Mouse (Mus musculus): ENCODE data around the gene Arhgap15.
A peak's percentile ranks its signal among the peaks of the same experiment; 100 is the strongest.

Arhgap15 gene

DNA sequence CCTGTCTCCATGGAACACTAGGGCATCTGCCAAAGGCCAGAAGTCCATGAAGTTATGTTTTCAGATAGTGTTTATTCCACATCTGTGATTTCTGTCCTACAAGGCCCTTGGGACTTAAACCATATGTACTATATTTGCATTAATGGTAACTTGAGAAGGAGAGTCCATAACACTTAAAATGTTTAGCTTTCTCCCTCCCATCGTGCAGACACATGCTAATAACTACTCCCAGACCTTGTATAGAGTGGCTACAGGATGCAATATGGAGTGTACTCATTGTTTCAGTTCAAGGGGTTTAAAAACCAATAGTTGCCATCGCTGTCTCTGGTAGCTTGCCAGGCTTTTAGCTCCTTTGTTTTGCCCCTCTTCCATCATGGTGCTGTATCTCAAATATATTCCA, 295.5 kb downstream of the Arhgap15 start:
- DNase-seq, result no peak

DNA sequence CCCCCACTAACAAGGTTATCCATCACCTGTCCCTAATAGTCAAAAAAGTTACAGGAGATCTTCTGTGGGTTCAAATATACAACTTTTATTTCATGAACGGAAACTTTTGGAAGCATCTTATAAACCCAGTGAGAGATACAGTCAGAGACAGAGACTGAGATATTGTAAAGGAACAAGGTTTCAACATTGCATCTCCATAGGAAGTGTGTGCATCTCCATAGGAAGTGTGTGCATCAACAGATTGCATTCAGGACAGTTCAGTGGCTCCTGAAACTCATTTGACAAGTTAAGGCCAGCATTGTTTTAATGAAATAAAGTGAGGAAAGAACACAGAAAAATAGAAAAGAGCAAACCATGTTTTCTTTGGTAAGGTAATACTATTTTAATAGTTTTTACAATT, 296.0 kb downstream of the Arhgap15 start:
- DNase-seq, result no peak

DNA sequence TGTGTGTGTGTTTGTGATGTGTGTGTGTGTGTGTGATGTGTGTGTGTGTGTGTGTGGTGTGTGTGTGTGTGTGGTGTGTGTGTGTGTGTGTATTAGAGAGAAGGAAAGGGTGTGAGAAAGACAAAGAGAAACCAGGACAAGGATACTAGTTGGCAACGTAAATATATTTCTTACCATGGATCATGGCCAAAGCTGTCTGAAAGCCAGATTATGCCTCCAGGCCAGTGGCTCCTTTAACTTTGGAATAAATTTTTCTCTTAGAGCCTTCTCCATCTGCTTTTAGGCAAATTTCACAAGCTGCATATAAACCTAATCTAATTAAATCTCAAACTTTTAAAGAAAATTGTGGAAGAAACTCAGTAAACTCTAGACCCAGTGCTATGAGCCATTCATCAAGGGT, 296.6 kb downstream of the Arhgap15 start:
- DNase-seq, result no peak

DNA sequence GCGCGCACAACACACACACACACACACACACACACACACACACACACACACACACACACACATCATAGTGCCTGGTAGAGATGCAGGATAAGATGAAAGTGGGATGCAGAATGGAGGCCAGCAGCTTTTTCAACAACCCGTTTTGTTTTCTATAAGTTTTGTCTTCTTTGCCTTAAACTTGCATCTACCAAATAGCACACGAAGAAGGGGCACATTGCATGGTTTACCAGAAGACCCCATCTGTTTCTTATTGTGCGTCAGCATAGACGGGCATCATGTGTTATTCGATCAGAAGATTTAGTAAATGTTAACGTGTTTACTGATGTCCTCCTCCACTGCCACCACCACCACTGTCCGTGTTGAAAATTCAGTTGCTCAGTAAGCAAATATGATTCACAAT, 311.7 kb downstream of the Arhgap15 start:
- no peak for DNase-seq

GRCm38 (mm10) chr2:44060716-44061115, 312.1 kb downstream of the Arhgap15 start:
- DNase-seq, result no peak

GRCm38 (mm10) chr2:44065067-44065466, 316.4 kb downstream of the Arhgap15 start:
- no peak for DNase-seq

DNA sequence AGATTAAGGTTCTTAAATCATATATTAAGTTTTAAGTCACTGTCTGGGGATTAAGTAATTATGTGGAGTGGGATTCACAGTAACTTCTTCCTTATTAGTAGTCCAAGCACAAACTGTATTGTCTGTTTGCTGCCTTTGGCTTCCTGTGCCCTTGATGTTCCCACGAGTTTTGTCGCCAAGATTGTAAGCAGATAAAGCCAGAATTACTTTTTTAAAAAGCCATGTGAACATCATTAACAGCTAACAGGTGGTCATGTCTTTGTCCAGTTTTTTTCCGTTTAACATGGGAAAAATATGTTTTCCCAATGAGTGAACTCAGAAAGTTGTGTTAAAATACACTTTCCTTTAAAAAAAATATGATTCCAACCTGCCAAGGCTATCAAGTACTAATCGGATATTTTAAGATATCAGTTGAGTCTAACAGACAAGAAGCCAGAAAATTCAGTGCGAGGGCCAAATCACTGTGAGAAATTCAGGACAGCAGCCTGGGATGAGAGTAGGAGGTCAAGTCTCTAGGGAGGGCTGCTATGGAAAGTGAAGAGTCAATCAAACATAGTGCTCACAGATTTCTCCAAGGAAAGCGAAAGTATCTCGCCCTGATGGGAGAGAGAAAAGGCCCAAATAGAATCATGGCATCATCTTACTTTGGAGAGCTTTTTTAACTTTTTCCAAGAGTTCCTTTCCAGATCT, 319.7 kb downstream of the Arhgap15 start:
- DNase-seq, result no peak

- peak; percentile 58 to 61 for DNase-seq
Observed at GRCm38 (mm10) chr2:44068906-44069305, 320.3 kb downstream of the Arhgap15 start.

GRCm38 (mm10) chr2:44076570-44076969, 327.9 kb downstream of the Arhgap15 start:
- DNase-seq, result no peak

- no peak for DNase-seq
Observed at GRCm38 (mm10) chr2:44080530-44080929, 331.9 kb downstream of the Arhgap15 start.

DNA sequence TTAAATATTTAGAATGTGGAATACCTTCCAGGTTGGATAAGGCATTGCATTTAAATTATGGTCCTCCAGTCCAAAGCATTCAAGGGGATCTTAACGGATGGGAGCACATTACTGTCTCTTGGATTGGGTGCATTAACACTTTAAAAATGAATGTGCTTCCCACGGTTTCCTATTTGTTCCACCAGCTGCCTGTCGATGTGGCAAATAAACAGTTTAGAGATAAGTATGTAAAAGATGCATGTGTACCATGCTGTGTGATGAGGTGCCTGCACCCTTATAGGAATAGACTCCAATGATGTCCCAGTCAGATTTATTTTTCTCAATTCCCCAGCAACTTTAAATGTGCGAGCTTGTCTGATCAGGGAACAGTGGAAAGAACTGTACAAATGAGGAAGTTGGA, 332.6 kb downstream of the Arhgap15 start:
- no peak for DNase-seq

DNA sequence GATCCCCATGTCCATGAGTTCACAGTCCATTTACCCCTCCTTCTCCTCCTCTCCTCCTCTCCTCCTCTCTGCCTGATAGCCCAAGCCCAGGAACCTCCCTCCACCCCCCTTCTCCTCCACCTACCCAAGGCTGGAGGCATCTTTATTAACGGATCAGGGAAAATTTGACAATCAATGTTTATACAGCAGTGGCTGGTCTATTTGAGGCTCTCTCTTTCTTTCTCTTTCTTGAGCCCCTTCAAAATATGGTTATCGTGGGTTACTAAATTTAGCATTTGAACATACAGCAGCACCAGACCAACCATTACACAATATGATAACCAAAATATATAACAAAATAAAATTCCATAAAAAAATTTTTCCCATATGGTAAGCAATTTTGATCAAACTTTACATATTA, 335.8 kb downstream of the Arhgap15 start:
- no peak for DNase-seq

GRCm38 (mm10) chr2:44086403-44087056, 337.9 kb downstream of the Arhgap15 start:
- no peak for DNase-seq

GRCm38 (mm10) chr2:44098552-44098951, 349.9 kb downstream of the Arhgap15 start:
- no peak for DNase-seq

DNA sequence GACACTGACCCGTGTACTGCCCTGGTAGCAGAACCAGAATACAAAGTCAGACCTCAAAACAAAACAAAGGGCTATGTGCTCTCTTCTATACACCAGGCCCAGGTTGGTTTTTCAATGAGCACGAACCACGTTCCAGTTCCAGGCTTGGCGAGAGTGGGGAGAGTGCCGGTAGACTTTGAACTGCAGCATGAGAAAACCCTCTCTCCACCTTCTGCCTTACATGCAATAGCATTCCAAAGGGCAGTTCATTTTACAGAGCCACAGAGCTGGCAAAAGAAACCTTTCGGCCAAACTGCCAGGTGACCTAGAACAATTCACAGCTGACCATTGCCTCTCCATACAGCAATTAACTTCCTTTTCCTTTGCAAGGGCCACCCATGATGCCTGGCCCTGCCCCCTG, 353.7 kb downstream of the Arhgap15 start:
- no peak for DNase-seq

- no peak for DNase-seq
Observed at GRCm38 (mm10) chr2:44103321-44103720, 354.7 kb downstream of the Arhgap15 start.

GRCm38 (mm10) chr2:44103742-44104141, 355.1 kb downstream of the Arhgap15 start:
- DNase-seq, result no peak

GRCm38 (mm10) chr2:44104282-44105197, 355.9 kb downstream of the Arhgap15 start:
- no peak for DNase-seq

DNA sequence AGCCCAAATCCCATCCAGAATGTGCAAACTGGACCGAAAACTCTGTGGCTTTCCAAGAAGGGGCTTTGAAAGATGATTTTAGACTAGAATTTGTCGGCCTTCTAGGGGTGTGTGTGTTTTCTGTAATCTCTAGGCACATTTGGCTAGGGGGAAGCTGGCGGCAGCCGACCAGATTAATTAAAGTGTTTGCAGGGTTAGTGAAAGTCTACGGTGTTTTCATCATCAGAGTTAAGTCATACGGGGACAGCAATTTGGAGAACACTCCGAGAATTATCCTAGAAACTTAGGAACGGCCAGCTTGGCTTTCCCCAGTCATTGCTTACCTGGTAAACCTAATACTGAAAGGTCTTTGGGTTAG, 356.6 kb downstream of the Arhgap15 start:
- DNase-seq, result no peak

DNA sequence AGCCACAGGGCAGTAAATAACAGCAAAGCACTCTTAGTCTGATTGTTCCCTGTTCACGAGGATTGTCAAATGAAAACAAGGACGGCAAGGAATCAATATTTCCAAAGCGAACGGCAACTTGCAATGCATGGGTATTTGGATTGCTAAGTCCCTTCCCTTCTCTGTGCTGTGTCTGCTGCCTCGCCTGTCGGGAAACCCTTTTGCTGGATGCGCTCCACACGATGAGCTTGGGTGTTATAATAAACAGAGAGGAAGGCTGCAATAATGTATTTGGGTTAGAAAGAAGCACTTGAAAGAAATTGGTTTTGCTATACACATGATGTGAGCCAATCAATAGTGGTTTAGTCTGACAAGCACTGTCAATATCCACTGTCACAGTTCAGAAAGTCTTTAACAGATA, 357.7 kb downstream of the Arhgap15 start:
- no peak for DNase-seq

DNA sequence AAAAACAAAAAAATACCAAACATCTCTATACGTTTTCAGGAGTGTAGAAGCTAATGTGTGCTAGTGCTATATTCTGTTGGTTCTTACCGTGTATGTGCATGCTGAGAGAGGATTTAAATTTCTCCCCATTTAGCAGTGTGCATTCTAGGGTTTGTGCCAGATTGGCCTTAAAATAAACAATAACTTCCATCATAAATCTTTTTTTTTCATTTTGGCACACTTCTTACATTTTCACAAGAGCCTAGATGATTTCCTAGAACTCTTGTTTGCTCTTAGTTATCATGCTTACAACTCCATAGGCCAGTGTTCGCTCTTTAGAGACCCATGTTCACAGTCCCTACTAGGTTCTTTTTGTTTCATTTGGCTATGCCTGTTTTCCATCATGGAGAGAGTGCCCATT, 362.7 kb downstream of the Arhgap15 start:
- DNase-seq, result no peak

DNA sequence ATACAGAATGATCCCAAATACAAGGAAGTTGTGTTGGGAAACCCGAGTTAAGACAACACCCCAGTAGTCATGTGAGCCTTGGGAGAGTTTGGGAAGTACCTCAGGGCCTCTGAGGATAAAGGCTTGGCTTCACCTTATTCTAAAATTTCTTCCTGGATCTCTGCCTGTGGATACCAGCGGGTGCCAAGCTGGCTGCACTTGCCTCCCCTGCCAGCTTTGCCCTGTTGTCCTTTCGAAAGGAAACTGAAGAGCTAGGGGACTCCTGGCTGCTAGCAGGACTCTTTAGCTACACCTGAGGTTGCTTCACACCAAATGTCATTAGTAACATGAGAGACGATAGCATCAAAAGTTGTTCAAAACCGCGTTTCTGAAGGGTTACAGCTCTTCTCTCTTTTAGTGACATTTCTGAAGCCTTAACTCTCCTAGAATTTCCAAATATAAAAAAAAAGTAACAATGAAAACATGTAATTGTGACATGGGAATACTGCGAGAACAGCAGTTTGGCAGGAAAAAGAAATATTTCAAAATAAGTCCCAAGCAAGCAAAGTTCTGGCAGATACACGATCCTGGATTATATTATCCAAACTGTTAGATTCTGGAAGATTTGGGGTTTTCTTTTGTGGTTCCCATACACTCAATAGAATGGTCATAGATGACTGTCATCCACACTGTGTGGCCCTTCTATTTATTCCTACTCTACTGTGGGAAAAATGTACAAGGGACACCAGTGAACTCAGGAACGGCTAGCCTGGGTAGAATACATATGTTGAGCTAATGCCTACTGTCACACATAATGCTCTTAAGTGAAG, 364.6 kb downstream of the Arhgap15 start:
- peak in 1 of 2 experiments; percentile 6 for DNase-seq

- no peak for DNase-seq
Observed at GRCm38 (mm10) chr2:44114296-44114695, 365.7 kb downstream of the Arhgap15 start.

Measured in cerebellum, adult 18-20 months (tissue).